Mouse (Mus musculus) intestine, embryonic 14.5 days (tissue): ENCODE measurements around the gene Mgrn1. TPM values are rescaled to one million over a fixed set of nuclear protein-coding genes. Genes with fewer than 3 reads are reported as not detected.
A peak's percentile ranks its signal among the peaks of the same experiment; 100 is the strongest.

Experiments used
- ATAC-seq: fragments of 200-750 bp; cut with Nextera tagmentation; replicated peaks from 2 replicates; pipeline ENCODE4 v1.8.0; 2017; ENCODE audit warnings: low read depth, moderate number of reproducible peaks, moderate TSS enrichment, moderate library complexity; ENCODE audit not compliant: low FRiP score, low TSS enrichment
- DNase-seq: peaks from one replicate; pipeline ENCODE4 v3.0.0-alpha.2; 2018; ENCODE audit warnings: low spot score
- H3K27ac ChIP-seq: fragments of 300-500 bp; sonication (generic); 2 replicates; pipeline ENCODE4 v1.5.1; 2014; ENCODE audit warnings: low read depth, mild to moderate bottlenecking, control low read depth
- H3K27me3 ChIP-seq: fragments of 300-500 bp; sonication (generic); replicated peaks from 2 replicates; pipeline ENCODE4 v1.6.1; 2014; ENCODE audit warnings: low read length, control low read depth; ENCODE audit not compliant: control insufficient read depth, insufficient read depth
- H3K36me3 ChIP-seq: fragments of 300-500 bp; sonication (generic); 2 replicates; pipeline ENCODE4 v1.6.1; 2014; ENCODE audit warnings: low read length, control low read depth; ENCODE audit not compliant: control insufficient read depth, insufficient read depth
- H3K4me1 ChIP-seq: fragments of 300-500 bp; sonication (generic); replicated peaks from 2 replicates; pipeline ENCODE4 v1.6.1; 2014; ENCODE audit warnings: low read length, control low read depth, mixed read lengths; ENCODE audit not compliant: control insufficient read depth, insufficient read depth
- H3K4me2 ChIP-seq: fragments of 300-500 bp; sonication (generic); 2 replicates; pipeline ENCODE4 v1.6.1; 2014; ENCODE audit warnings: low read length
- H3K4me3 ChIP-seq: fragments of 300-500 bp; sonication (generic); 2 replicates; pipeline ENCODE4 v1.5.1; 2014; ENCODE audit warnings: low read depth, low read length, control low read depth, mixed read lengths
- H3K9ac ChIP-seq: fragments of 300-500 bp; sonication (generic); 2 replicates; pipeline ENCODE4 v1.6.1; 2014; ENCODE audit warnings: mild to moderate bottlenecking, low read length
- H3K9me3 ChIP-seq: fragments of 300-500 bp; sonication (generic); 2 replicates; pipeline ENCODE4 v1.6.1; 2016; ENCODE audit warnings: low read length, control low read depth; ENCODE audit not compliant: control insufficient read depth
- WGBS: fragments of 180-500 bp; shearing (Covaris S2); extraction: QIAGEN DNeasy Blood & Tissue Kit; methylation state at CpG from one replicate; pipeline ENCODE4 v1.1.7; 2014; 5-methylcytosine and 5-hydroxymethylcytosine counted together
- polyA plus RNA-seq: library from polyadenylated mRNA; unstranded; fragments of >200 nt; fragmentation: Nextera tagmentation; extraction: Ambion mirVana; gene quantifications from 2 replicates; pipeline ENCODE4 v1.2.1, GENCODE M21; 2014

The Mgrn1 gene
- polyA plus RNA-seq, 1 experiment from 2014 or later: 87.6 TPM

- Histone ChIP-seq H3K27me3 (no peaks in the 10 kb centered on the region), H3K9ac (no peak overlapping the region), H3K4me1 (peaks cover 25% of the 10 kb centered on the region), H3K9me3 (no peaks in the 10 kb centered on the region), H3K4me2 (no peak overlapping the region), H3K36me3 (peaks cover 34% of the 10 kb centered on the region), H3K27ac (no peak overlapping the region), H3K4me3 (no peak overlapping the region)
- ATAC-seq: no peak
- 76% methylated on average over 8 of the region's 8 CpGs for WGBS
- no peak for DNase-seq
Observed at GRCm38 (mm10) chr16:4876033-4876680, 9.9 kb upstream of the Mgrn1 start.

GRCm38 (mm10) chr16:4877195-4877594 lies 8.9 kb upstream of the Mgrn1 start:
- H3K9ac ChIP-seq: no peak overlapping the region; the same call in 1 of the 2 replicates
- 78% methylated on average over 4 of the region's 4 CpGs for WGBS
- H3K36me3 ChIP-seq: peaks cover 34% of the 10 kb centered on the region
- no peaks in the 10 kb centered on the region for H3K9me3 ChIP-seq
- H3K4me2 ChIP-seq: peak overlapping the region; percentile 73
- peaks cover 35% of the 10 kb centered on the region for H3K4me1 ChIP-seq
- H3K4me3 ChIP-seq: 0 out of 2 replicates have a peak overlapping the region, but pooled peaks have one; percentile 91
- no peak for ATAC-seq
- H3K27me3 ChIP-seq: no peaks in the 10 kb centered on the region
- no peak for DNase-seq
- H3K27ac ChIP-seq: peak overlapping the region; percentile 100; the same call in 1 of the 2 replicates

GRCm38 (mm10) chr16:4877701-4878100 lies 8.3 kb upstream of the Mgrn1 start:
- Histone ChIP-seq H3K4me1 (peaks cover 35% of the 10 kb centered on the region), H3K27me3 (no peaks in the 10 kb centered on the region), H3K4me3 (peak overlapping the region; percentile 91; the same call in 1 of the 2 replicates), H3K9me3 (no peaks in the 10 kb centered on the region), H3K9ac (peak overlapping the region; percentile 93), H3K27ac (peak overlapping the region; percentile 100), H3K4me2 (peak overlapping the region; percentile 73), H3K36me3 (peaks cover 31% of the 10 kb centered on the region)
- DNase-seq (no peak), ATAC-seq (no peak)
- WGBS: 75% methylated on average over 3 of the region's 3 CpGs

GRCm38 (mm10) chr16:4878192-4878885 lies 7.7 kb upstream of the Mgrn1 start:
- peak; percentile 13 for ATAC-seq

GRCm38 (mm10) chr16:4879101-4879707 lies 6.8 kb upstream of the Mgrn1 start:
- under 1% methylated on average over 54 of the region's 54 CpGs for WGBS
- ATAC-seq: peak; percentile 17
- Histone ChIP-seq H3K36me3 (peaks cover 22% of the 10 kb centered on the region), H3K27ac (peak overlapping the region; percentile 100), H3K9me3 (no peaks in the 10 kb centered on the region), H3K9ac (peak overlapping the region; percentile 93), H3K4me3 (peak overlapping the region; percentile 91), H3K4me1 (peaks cover 35% of the 10 kb centered on the region), H3K4me2 (peak overlapping the region; percentile 73), H3K27me3 (no peaks in the 10 kb centered on the region)
- no peak for DNase-seq

More at GRCm38 (mm10) chr16:4878192-4878885, 7.7 kb upstream of the Mgrn1 start:
- Histone ChIP-seq H3K4me1 (peaks cover 35% of the 10 kb centered on the region), H3K9ac (peak overlapping the region; percentile 93), H3K27ac (peak overlapping the region; percentile 100), H3K4me3 (peak overlapping the region; percentile 91), H3K36me3 (peaks cover 29% of the 10 kb centered on the region), H3K27me3 (no peaks in the 10 kb centered on the region), H3K4me2 (peak overlapping the region; percentile 73), H3K9me3 (no peaks in the 10 kb centered on the region)
- peak; percentile 69 for DNase-seq
- 20% methylated on average over 5 of the region's 5 CpGs for WGBS

- H3K27me3 ChIP-seq: no peaks in the 10 kb centered on the region
- peak overlapping the region; percentile 91 for H3K4me3 ChIP-seq
- H3K4me2 ChIP-seq: peak overlapping the region; percentile 73
- 0% methylated on average over 40 of the region's 40 CpGs for WGBS
- peak; percentile 78 for ATAC-seq
- H3K9ac ChIP-seq: peak overlapping the region; percentile 93
- DNase-seq: peak; percentile 93
- H3K27ac ChIP-seq: peak overlapping the region; percentile 100
- H3K36me3 ChIP-seq: peaks cover 17% of the 10 kb centered on the region
- no peaks in the 10 kb centered on the region for H3K9me3 ChIP-seq
- peaks cover 35% of the 10 kb centered on the region for H3K4me1 ChIP-seq
Observed at GRCm38 (mm10) chr16:4879708-4880124, 6.3 kb upstream of the Mgrn1 start.

- Histone ChIP-seq H3K9me3 (no peaks in the 10 kb centered on the region), H3K27me3 (no peaks in the 10 kb centered on the region), H3K36me3 (peaks cover 13% of the 10 kb centered on the region; the same call in 1 of the 2 replicates), H3K4me2 (peak within 1 kb of the TSS; percentile 73), H3K4me3 (peak within 1 kb of the TSS; percentile 91), H3K4me1 (peaks cover 35% of the 10 kb centered on the region), H3K9ac (peak within 1 kb of the TSS; percentile 93), H3K27ac (peak within 1 kb of the TSS; percentile 100)
- peak; percentile 98 for DNase-seq
- ATAC-seq: peak; percentile 85
- WGBS: under 1% methylated on average over 47 of the region's 48 CpGs
Observed at GRCm38 (mm10) chr16:4880136-4880825, 5.8 kb upstream of the Mgrn1 start, which contains the start of gene Ubald1. TSS of gene Ubald1 (minus strand) at chr16:4880315.
